Mouse (Mus musculus): ENCODE data around the gene 4930544D05Rik.

The 4930544D05Rik gene

GRCm38 (mm10) chr11:70645461-70646258, 30.0 kb downstream of the 4930544D05Rik start:
- no peak for DNase-seq

- DNase-seq: no peak
These were observed 30.6 kb downstream of the 4930544D05Rik start for GRCm38 (mm10) chr11:70646259-70646555.

- peak; percentile 95 for DNase-seq
These were observed 31.3 kb downstream of the 4930544D05Rik start, which contains the start of the genes Rnf167 and Slc25a11 for GRCm38 (mm10) chr11:70646691-70647650. TSS of gene Rnf167 (plus strand) at chr11:70647235. TSS of gene Slc25a11 (minus strand) at chr11:70647479.

GRCm38 (mm10) chr11:70647716-70648420, 32.2 kb downstream of the 4930544D05Rik start:
- DNase-seq: peak; percentile 38

GRCm38 (mm10) chr11:70648512-70648911, 32.9 kb downstream of the 4930544D05Rik start:
- no peak for DNase-seq

- no peak for DNase-seq
These were observed 33.6 kb downstream of the 4930544D05Rik start for GRCm38 (mm10) chr11:70649185-70649734.

GRCm38 (mm10) chr11:70650322-70651175, 34.9 kb downstream of the 4930544D05Rik start:
- DNase-seq: no peak

GRCm38 (mm10) chr11:70651391-70651790, 35.7 kb downstream of the 4930544D05Rik start:
- no peak for DNase-seq

- DNase-seq: no peak
These were observed 36.6 kb downstream of the 4930544D05Rik start for GRCm38 (mm10) chr11:70652029-70652883.

- no peak for DNase-seq
These were observed 37.3 kb downstream of the 4930544D05Rik start for GRCm38 (mm10) chr11:70652884-70653344.

GRCm38 (mm10) chr11:70653345-70654197, 37.9 kb downstream of the 4930544D05Rik start:
- peak; percentile 63 for DNase-seq

- peak; percentile 79 for DNase-seq
These were observed 38.7 kb downstream of the 4930544D05Rik start, which contains the start of gene Pfn1 for GRCm38 (mm10) chr11:70654198-70654922. TSS of gene Pfn1 (minus strand) at chr11:70654644.

- DNase-seq: peak; percentile 78
These were observed 39.4 kb downstream of the 4930544D05Rik start for GRCm38 (mm10) chr11:70654923-70655570.

- no peak for DNase-seq
These were observed 40.2 kb downstream of the 4930544D05Rik start for GRCm38 (mm10) chr11:70655571-70656455.

- no peak for DNase-seq
These were observed 40.8 kb downstream of the 4930544D05Rik start for GRCm38 (mm10) chr11:70656456-70656927.

GRCm38 (mm10) chr11:70656964-70657363, 41.3 kb downstream of the 4930544D05Rik start, which contains the start of gene Eno3:
TSS of gene Eno3 (plus strand) at chr11:70657202.
- no peak for DNase-seq

GRCm38 (mm10) chr11:70657573-70657972, 41.9 kb downstream of the 4930544D05Rik start:
- DNase-seq: no peak
